ENCODE assay signal across 24 mouse cellular contexts in genomic region chr1:64014091-64014490, GRCm38 (mm10).
DNase-seq lines count a peak whose midpoint lies in the region; ATAC-seq and TF ChIP-seq lines count a peak whose summit lies in the region.
"Had no signal": no experiment of that assay in that cellular context is flagged by ENCODE, and none has a peak within 500 bp of the region (broad histone marks: within the 10 kb centered on the region; RNA-seq: fewer than 3 reads in every experiment).

No protein-coding gene starts in this region.

- 0 out of 2 replicates have a peak, but pooled peaks cover 2% of the 10 kb centered on the region for H3K4me1 ChIP-seq in kidney, adult 2 months (ENCODE audit: control insufficient read depth, insufficient read depth, low read length)
- peaks cover 10% of the 10 kb centered on the region; the same call in 1 of the 2 replicates for H3K4me1 ChIP-seq in kidney, embryonic 15.5 days
- H3K4me1 ChIP-seq in hindbrain, embryonic 10.5 days (replicated peaks): peaks cover 9% of the 10 kb centered on the region

- H3K36me3 ChIP-seq in kidney, adult 2 months (ENCODE audit: control insufficient read depth, insufficient read depth, low read length): no peaks in the 10 kb centered on the region
- H3K36me3 ChIP-seq in kidney, embryonic 15.5 days: no peaks in the 10 kb centered on the region
- H3K36me3 ChIP-seq in hindbrain, embryonic 10.5 days: no peaks in the 10 kb centered on the region
- H3K36me3 ChIP-seq: embryonic facial prominence, embryonic 15.5 days; forebrain, embryonic 10.5 days; hindbrain, embryonic 15.5 days had no signal

- no peak overlapping the region for H3K27ac ChIP-seq in kidney, adult 2 months (ENCODE audit: insufficient read depth, low read depth, low read length)
- H3K27ac ChIP-seq in kidney, embryonic 15.5 days: no peak overlapping the region
- H3K27ac ChIP-seq in hindbrain, embryonic 10.5 days: no peak overlapping the region
- H3K27ac ChIP-seq: embryonic facial prominence, embryonic 15.5 days; forebrain, embryonic 10.5 days; gastrocnemius, adult 2 months; hindbrain, embryonic 15.5 days had no signal

- H3K27me3 ChIP-seq in kidney, adult 2 months (replicated peaks; ENCODE audit: control insufficient read depth, insufficient read depth, low read length): no peaks in the 10 kb centered on the region
- H3K27me3 ChIP-seq in kidney, embryonic 15.5 days: no peaks in the 10 kb centered on the region
- H3K27me3 ChIP-seq in hindbrain, embryonic 10.5 days (ENCODE audit: insufficient read depth, poor library complexity, severe bottlenecking): no peaks in the 10 kb centered on the region
- H3K27me3 ChIP-seq: embryonic facial prominence, embryonic 15.5 days; hindbrain, embryonic 15.5 days; Patski had no signal

- TF ChIP-seq CTCF in kidney, adult 2 months (conservative IDR thresholded peaks at IDR 0.05; ENCODE audit: insufficient read depth, insufficient read length, low read depth, low read length): no peak

- peak; percentile 31 for DNase-seq in heart, adult 11 months
- no peak for DNase-seq in heart, postnatal 4 days
- peak; percentile 16 for DNase-seq in kidney, adult 2 months
- peak; percentile 12 for DNase-seq in MN1 (ENCODE audit: low spot score)
- peak; percentile 29 for DNase-seq in NIH3T3 (ENCODE audit: low read depth)
- no peak for DNase-seq in hindbrain, embryonic 10.5 days (ENCODE audit: low spot score)
- DNase-seq: adrenal gland, adult 2 months; adrenal gland, postnatal 25 days; cerebellum, adult 18-20 months; cerebellum, adult 9-11 months; cerebellum, postnatal 36 days; gastrocnemius, adult 2 months; gastrocnemius, postnatal 25 days; kidney, adult 8-10 months had no signal

- no peak for ATAC-seq in kidney, embryonic 15.5 days (replicated peaks; ENCODE audit: low FRiP score)
- ATAC-seq: activated CD4-positive, CD25-positive, alpha-beta regulatory T cell, adult 4 months; forebrain, embryonic 14.5 days; intestine, embryonic 16.5 days; Patski had no signal

- no peak overlapping the region for H3K9ac ChIP-seq in kidney, embryonic 15.5 days
- H3K9ac ChIP-seq: embryonic facial prominence, embryonic 15.5 days; hindbrain, embryonic 15.5 days had no signal

- no peak overlapping the region for H3K4me3 ChIP-seq in kidney, adult 2 months (ENCODE audit: insufficient read depth, low read depth, low read length)
- H3K4me3 ChIP-seq in kidney, embryonic 15.5 days (replicated peaks): no peak overlapping the region
- H3K4me3 ChIP-seq in hindbrain, embryonic 10.5 days: no peak overlapping the region
- H3K4me3 ChIP-seq: embryonic facial prominence, embryonic 15.5 days; erythroblast, embryonic 14.5 days; forebrain, embryonic 10.5 days; gastrocnemius, adult 2 months; hindbrain, embryonic 15.5 days had no signal

- WGBS in kidney, adult 2 months: 75% methylated on average over 1 of the region's 1 CpGs
- WGBS in kidney, embryonic 15.5 days: 68% methylated on average over 1 of the region's 1 CpGs
- WGBS in hindbrain, embryonic 10.5 days: 89% methylated on average over 1 of the region's 1 CpGs

- no peak for TF ChIP-seq POLR2A in kidney, adult 2 months (IDR thresholded peaks at IDR 0.05; ENCODE audit: low read depth, low read length)

- no peaks in the 10 kb centered on the region for H3K9me3 ChIP-seq in kidney, embryonic 15.5 days (replicated peaks)
- H3K9me3 ChIP-seq in hindbrain, embryonic 10.5 days: no peaks in the 10 kb centered on the region
- H3K9me3 ChIP-seq: embryonic facial prominence, embryonic 15.5 days; forebrain, embryonic 10.5 days; hindbrain, embryonic 15.5 days had no signal

- no peak overlapping the region for H3K4me2 ChIP-seq in kidney, embryonic 15.5 days
- H3K4me2 ChIP-seq: embryonic facial prominence, embryonic 15.5 days; heart, embryonic 11.5 days; hindbrain, embryonic 15.5 days had no signal

Comparison
In these comparisons a context has a peak if more than half of its experiments do, and no peak if none do; other contexts are left out.
1. DNase-seq: peak in heart, adult 11 months (single experiment), kidney, adult 2 months (single experiment), MN1 (single experiment) and NIH3T3 (single experiment); none in heart, postnatal 4 days (single experiment) and hindbrain, embryonic 10.5 days (single experiment).